Mouse (Mus musculus) left cerebral cortex, postnatal 25 days (tissue): ENCODE data around the gene Ccng1. TPM values are rescaled to one million over a fixed set of nuclear protein-coding genes. Genes with fewer than 3 reads are reported as not detected.
"Not testable (repeated sequence)": the region's sequence is repeated elsewhere in the genome, so short reads cannot be mapped to it uniquely, and the experiment has no call there.

ENCODE experiments used
- DNase-seq, 2 experiments: peaks; one replicate each; pipeline ENCODE4 v3.0.0; 2022; ENCODE audit warnings: low spot score in 2 of 2, mixed read lengths in 1 of 2
- intact Hi-C: fragments of 180-260 bp; cut with DNase I; formaldehyde crosslinking; loops from one replicate; pipeline ENCODE4 v1.15.1; 2025
- total RNA-seq, 2 experiments: library from RNA; stranded (reverse); gene quantifications; 2 replicates each; pipeline ENCODE4 v1.2.3; 2021

Ccng1 gene
- total RNA-seq, 2 experiments from 2014 or later, result 60.6 to 61.2 TPM

DNA sequence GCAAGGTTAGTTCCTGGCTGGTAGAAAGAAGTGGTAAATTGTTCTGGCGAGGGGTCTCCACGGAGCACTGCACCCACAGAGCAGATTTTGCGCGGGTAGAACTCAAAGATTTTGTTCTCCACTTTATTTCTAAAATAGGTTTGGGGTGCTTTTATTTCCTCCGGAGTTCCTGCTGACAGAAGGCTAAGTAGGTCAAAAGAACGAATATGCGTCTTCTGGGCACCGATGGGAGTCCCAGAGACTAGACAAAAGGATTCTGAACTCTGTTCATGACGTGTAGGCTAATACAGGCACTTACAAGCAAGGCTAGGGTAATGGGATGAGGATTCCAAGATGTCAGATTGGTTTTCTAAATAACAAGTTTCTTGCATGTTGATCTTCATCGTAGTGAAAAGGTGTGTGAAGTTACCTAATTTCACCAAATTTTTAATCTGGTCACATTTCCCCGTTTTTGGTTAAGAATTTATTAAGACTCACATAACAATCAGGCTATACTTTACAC lies 20.8 kb downstream of the Ccng1 start:
- intact Hi-C loops, result no loop called here

DNA sequence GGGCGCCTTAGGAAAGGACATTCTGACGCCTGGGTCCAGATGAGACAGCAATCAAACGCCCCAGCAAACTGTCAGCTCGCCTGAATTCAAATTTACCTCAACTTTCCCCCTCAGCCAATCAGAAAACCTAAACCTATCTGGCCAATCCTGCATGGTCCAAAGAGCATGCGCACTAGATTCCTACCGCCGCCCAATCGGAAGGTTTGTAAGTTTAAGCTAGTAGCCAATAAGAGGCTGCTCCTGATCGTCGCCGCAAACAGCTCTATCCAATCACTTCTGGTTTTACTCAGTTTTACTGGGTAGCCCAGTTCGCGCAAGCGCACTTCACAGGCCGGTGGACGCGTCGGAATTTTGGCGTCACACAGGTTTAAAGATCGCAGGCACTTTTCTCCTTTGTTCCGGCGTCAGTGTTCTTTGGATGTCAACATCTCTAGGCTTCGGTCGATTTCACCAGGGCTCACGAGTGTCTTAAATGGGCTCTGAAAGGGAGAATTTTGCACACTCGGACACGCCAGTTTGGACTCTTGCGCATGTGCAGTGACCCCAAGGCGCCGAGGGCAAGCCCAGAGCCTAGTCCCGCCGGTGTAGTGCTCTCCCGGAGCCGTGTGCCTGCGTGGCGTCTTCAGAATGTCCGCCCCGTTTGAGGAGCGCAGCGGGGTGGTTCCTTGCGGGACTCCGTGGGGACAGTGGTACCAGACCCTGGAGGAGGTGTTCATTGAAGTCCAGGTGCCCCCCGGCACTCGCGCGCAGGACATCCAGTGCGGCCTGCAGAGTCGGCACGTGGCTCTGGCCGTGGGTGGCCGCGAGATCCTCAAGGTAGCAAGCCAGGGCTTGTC lies 21.6 kb downstream of the Ccng1 start, which contains the start of the genes Hmmr and Nudcd2:
Gene Hmmr, minus strand, starts transcription at position 84 of the 836 bp plus-strand sequence.
Gene Nudcd2, plus strand, starts transcription at position 329 of the 836 bp plus-strand sequence.
- intact Hi-C loops, result loop anchor here (1.0 to 2.0 kb wide), 2 partner anchors 22 to 41 kb away; partner anchors contain the start of gene Ccng1

More for the DNA sequence above, 20.8 kb downstream of the Ccng1 start:
- DNase-seq, result no peak

DNA sequence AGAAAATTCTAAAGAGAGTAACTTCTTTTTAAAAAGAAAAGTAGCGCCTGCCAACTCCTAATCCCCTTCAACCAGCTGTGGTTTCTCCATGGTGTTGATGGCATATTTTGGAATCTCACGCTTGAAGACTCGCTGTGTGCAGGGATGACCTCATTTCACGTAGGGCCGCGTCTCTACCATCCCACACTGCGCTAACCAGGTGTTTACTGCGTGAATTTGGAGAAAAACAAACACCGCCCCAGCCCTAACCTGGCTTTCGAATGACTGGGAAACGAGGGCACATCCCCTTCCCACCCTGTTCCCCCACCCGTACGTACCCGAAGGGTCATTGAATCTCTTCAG lies 22.1 kb downstream of the Ccng1 start:
- intact Hi-C loops, result loop anchor here (1.0 to 2.0 kb wide), 2 partner anchors 22 to 40 kb away; partner anchors contain the start of gene Ccng1
- no peak for DNase-seq

More for the DNA sequence above, 21.6 kb downstream of the Ccng1 start, which contains the start of the genes Hmmr and Nudcd2:
- peak; percentile 94 to 99 for DNase-seq

DNA sequence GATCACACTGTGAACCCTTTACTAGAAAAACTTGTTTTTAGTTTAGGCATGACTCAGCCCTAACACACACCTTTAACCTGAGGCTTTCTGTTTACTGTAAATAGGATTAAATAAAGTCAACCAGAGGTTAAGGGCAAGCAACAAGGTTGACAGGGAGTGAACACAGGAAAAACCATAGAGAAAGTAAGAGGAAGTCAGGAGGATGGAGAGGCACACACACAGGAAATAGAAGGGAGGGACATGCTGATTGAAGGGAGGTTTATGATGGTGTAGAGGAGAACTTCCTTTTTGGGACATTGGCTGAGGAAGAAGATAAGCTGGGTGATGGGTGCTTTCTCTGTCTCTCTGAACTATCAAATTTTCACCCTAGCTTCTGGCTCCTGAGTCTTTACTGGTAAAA lies 36.8 kb downstream of the Ccng1 start:
- intact Hi-C loops, result no loop called here

DNA sequence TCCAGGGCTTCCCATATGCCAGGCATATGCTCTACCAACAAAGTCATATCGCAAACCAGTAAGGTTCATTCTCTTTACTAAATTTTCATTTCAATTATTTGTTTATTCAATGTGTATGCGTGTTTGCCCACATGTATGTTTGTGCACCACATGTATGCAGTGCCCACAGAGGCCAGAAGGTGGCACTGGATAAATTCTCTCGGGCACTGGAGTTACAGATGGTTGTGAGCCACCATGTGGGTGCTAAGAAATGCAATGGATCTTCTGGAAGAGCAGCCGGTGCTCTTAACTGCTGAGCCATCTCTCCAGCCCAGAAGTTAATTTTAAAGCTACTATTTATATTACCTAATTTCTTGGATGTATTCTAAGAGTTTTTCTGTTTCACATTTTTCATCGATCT lies 39.6 kb downstream of the Ccng1 start:
- DNase-seq, result no peak
- intact Hi-C loops, result no loop called here

More for the DNA sequence above, 36.8 kb downstream of the Ccng1 start:
- no peak for DNase-seq

DNA sequence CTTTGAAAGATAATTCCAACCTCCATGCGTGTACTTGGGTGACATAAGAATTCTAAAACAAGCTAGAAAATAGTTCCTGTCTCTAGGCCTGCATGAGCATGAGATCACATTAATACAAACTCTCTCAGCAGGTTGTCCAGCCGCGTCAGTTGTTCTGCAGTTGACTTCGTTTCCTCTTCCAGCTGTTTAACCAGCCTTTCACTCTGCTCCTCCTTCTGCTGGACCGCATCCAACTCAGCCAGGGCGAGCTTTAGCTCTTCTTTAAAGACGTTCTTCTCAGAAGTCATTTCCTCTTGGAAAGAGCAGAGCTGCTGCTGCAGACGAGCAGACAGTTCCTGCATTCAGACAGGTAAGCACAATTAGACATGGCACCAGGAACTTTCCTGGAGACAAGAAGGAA lies 41.3 kb downstream of the Ccng1 start:
- intact Hi-C loops, result no loop called here

DNA sequence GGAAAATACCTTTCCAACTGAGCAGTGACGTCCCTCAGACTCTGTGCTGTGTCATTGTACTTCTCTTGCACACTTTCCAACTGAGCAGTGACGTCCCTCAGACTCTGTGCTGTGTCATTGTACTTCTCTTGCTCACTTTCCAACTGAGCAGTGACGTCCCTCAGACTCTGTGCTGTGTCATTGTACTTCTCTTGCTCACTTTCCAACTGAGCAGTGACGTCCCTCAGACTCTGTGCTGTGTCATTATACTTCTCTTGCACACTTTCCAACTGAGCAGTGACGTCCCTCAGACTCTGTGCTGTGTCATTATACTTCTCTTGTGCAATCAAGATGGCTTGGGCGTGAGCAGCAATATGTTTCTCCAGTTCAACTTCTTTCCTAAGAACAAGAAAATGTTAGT lies 45.2 kb downstream of the Ccng1 start:
- intact Hi-C loops, DNase-seq: not testable (repeated sequence)

More for the DNA sequence above, 41.3 kb downstream of the Ccng1 start:
- DNase-seq, result no peak

Other genes with a start within 250 kb of the Ccng1 start
- gene Mat2b, start 60.1 kb downstream of the Ccng1 start, total RNA-seq, result 100 to 1,000 TPM; 149 to 158 TPM
- under 1 TPM; 0.41 to 0.62 TPM for gene Hmmr, start 21.9 kb downstream of the Ccng1 start, total RNA-seq
- gene Nudcd2, start 21.6 kb downstream of the Ccng1 start, total RNA-seq, result 10 to 100 TPM; 19.5 to 20.8 TPM